Mouse (Mus musculus): ENCODE data around the gene Doc2a. TPM values are rescaled to one million over a fixed set of nuclear protein-coding genes. Genes with fewer than 3 reads are reported as not detected.
A peak's percentile ranks its signal among the peaks of the same experiment; 100 is the strongest.
"Not testable (repeated sequence)": the region's sequence is repeated elsewhere in the genome, so short reads cannot be mapped to it uniquely, and the experiment has no call there.

The Doc2a gene
- total RNA-seq, 2 experiments from 2014 or later: not detected

DNA sequence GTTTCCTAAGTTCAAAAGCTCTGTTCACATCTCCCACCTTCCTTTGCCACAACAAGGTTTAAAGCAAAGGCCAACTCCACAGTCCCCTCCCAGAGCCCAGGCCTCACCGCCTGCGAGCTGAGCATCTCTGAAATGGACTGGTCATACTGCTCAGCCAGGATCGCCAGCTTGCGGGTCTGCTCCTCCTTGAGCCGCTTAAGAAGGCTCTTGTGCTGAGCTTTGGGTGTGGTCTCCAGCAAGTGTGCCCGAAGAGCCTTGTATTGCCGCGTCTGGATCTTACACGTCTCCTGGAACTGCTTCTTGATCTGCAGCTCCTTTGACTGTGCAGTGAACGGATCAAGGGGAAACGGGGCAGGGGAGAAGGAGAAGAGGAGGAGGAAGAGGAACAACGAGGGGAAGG is 20.8 kb downstream of the Doc2a start:
- no peak for DNase-seq (ENCODE audit: low spot score)

DNA sequence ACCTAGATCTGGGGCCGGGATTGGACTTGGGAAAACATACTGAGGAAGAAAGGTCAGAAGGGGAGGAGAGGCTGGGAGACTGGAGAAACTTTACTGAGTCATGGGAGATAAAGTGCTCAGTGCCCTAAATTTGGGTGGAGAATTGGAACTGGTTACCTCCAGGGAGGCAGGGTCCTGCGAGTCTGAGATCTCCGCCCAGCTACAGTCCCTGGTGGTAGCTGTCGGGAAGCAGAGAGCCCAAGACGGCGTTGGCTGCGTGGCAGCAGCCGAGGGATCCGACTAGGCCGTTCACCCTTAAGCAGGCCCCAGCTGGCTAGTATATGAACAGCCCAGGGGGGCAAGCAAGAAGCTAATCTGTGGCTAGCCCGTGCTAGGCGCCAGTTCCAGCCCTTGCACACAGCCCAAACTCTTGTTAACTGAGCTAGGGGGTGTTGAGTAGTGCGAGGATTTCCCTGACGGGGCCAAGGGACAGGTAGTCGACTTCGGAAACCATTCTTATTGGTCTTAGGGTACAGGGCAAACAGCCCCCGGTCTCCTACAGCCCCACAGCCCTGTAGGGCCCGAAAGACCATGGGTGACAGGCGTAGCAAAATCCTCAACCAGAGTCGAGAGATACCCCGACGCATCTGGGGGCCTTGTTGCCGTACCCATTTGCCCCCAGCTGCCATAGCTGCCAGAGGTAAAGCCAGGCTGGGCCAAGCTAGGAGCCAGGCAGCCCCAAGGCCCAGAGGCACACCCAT is 22.7 kb downstream of the Doc2a start:
- no peak for DNase-seq (ENCODE audit: low spot score)

DNA sequence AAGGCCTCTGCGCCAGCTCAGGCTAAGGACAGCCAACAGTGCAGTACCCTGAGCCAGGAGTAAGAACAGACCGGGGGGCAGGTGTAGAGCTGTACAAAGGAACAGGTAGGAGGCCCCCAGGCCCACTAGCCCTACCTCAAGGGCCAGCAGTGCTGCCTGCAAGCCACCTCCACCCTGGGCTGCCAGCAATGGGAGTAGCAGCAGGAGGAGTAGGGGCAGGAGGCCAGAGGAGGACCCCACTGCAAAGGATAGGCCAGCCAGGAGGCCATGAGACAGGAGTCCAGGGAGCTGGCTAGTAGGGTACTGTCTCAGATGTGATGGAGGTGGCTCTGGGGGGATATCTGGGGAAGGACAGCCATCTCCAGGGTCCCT is 23.3 kb downstream of the Doc2a start:
- no peak for DNase-seq (ENCODE audit: low spot score)

DNA sequence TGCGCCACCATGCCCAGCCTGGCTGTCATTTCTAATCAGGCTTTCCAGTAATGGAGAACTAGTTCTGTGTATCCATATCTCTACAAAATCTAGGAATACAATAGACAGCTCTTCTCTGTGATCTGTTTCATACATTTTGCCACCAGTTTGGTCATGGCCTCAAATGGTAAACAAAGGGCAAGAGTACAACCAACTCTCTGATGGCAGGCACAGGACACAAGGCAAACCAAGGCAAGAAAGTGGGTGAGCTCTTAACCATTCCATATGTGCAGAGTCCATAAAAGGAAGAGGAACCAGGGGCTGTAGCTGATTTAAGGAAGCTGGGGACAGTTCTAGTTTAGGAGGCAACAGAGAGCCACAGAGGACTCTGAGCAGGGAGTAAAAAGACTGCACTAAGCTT is 30.0 kb downstream of the Doc2a start:
- DNase-seq (ENCODE audit: low spot score): no peak

DNA sequence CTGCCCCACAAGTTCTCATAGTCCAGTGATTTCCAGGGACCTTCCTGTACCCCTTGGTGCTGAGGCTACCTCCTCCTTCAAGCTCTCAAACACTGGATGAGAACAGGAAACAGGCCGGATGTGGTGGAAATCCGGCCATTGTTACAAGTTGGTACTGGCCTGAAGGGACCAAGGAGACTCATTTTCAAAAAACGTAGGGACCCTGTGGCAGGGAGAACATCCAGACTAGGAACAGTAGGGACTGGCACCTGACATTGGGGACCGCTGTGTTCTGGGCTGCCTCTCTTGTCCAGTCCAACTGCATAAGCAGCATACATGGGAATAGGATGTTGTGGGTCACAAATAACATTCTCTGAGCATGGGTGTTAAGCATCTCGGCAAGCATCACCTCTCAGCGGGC is 33.8 kb downstream of the Doc2a start:
- DNase-seq (ENCODE audit: low spot score): no peak

DNA sequence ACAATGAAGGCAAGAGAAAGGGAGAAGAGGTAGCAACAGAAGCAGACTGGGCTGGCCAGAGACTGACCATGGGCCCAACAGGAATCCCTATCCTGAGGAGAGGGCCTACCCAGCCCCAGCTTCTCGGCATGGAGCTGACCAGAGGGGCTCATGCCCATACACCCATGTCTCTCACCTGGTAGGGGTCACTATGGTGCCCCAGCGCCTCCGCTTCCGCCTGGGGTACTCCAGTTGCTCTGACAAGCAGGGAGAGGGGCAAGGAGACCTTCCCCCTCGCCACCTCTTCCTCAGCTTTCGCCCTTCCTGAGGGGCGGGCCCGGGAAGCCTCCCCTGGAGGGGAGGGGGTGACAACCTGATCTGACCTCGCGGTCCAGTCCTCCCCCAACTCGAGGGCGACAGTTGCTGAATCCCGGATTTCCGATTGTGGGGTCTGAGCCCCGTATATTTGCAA is 36.5 kb downstream of the Doc2a start:
- DNase-seq (ENCODE audit: low spot score): no peak

DNA sequence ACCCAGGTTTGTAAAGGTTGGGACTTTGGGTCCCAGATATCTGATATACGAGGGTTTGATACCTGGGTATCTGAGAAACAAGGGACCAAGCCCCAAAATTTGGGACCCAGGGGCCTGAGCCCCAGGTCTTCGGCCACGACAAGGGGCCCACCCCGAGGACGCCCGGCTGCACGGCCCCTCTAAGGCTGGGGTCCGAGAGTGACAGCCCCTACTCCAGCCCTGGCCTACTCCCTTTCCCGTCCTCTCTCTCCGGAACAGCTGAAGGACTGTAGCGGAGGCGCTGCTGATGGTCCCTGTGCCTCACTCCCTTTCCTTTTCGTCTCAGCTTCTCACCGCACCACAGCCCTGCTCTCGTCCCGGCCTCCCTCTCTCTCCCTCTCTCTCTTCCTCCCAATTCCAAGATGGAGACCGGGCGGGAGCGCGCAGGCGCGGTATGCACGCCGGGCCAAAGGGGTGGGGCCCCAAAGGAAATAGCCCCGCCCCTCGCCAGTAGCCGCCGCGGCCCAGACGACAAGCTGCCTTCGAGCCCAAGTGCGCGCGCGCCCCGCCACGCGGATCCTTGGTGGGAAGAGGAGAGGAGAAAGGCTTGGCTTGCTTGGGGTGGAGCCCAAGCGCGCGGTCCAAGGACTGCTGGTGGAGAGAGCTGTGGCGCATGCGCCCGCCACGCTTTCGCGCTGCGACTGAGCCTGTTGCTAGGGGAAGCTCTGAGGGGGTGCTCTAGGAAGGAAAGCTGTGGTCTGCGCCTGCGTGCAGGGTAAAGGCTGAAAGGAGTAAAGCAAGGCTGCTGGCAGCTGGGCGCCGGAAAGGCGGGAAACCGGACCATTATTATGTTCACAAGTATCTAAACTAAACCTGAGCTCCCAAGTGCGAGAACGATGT is 37.3 kb downstream of the Doc2a start, which contains the start of gene Taok2:
Gene Taok2, minus strand, starts transcription at position 418 of the 879 bp plus-strand sequence.
- peak; percentile 96 for DNase-seq (ENCODE audit: low spot score)

DNA sequence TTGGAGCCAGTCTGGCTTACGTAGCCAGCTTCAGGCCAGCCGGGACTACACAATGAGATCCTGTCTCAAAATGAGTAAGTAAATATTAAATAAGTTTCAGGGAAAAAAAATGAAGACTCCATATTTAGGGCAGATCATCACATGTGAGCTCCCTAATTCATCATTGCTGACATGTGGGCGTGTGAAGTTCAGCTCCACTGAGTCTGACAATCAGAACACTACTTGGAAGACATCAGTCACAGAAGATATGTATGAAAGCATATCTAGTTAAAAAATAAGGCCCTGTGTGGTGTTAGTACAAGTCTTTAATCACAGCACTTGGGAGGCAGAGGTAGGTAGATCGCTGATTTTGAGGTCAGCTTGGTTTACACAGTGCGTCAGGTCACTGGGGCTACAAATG is 40.1 kb downstream of the Doc2a start:
- DNase-seq (ENCODE audit: low spot score): no peak

DNA sequence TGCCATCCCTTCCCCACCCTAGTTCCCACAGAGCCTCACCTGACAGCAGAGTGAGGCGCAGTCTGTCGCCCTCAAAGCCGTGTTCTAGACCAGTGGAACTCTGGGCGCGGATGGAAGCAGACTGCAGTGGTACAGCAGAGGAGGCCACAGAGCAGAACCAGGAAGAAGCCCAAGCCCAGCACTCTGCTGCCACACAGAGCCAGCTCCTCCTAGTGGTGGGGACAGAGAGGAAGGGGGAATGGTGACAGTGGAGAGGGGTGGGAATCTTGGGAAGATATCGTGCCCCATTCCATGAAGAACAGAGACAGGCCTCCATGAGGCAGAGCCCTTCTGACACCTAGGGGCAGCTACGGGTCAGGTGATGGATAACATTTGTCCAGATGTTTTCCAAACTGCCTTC is 41.6 kb downstream of the Doc2a start:
- no peak for DNase-seq (ENCODE audit: low spot score)

DNA sequence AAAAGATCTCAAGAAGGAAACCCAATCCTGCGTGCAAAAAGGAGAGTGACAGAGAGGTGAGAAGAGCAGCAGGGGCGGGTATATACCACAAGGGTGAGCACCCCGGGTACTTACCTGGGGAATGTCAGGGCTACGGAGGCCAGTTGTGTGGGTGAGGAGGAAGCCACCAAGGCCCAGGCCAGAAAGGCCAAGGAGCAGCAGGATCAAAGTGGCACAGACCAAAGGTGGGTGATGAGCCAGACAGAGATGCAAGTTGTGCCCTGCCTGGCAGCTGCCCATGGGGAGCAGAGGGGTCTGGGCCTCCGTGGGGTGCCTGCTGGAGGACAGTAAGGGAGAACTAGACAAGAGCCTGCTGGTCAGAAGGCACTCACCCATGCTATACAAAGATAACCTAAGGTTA is 49.7 kb downstream of the Doc2a start:
- no peak for DNase-seq (ENCODE audit: low spot score)

DNA sequence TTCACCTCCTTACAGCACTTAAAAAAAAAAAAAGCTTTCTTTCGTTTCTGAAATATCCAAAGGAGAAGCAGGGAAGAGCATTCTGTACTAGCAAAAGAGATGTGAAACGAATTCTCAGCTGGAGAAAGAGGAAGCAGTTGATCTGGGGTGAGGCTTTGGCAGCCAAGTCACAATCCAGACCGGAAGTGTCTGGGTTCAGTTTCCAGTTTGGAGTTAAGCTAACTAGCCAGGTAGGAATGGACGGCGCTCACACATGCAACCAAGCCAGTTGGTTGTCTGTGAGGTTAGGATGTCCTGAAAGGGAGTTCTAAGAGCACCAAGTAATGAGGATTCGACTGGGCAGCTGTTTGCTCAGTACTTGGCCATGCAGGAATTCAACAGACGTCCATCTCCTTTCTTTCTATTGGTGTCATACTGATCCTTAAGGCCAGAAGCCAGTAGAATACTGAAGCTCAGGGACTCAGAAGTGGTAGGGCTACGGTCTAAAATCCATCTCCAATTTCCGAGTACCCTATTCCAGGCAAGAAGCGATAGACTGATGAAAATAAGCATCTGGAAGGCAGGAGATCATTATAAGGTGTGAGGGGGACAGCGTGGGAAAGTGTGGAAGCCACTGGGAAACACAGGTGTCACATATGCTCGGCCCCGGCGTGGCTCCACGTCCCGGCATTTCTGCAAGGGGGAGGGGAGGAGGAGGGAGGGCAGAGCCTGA is 50.3 kb downstream of the Doc2a start:
- peak; percentile 40 for DNase-seq (ENCODE audit: low spot score)

DNA sequence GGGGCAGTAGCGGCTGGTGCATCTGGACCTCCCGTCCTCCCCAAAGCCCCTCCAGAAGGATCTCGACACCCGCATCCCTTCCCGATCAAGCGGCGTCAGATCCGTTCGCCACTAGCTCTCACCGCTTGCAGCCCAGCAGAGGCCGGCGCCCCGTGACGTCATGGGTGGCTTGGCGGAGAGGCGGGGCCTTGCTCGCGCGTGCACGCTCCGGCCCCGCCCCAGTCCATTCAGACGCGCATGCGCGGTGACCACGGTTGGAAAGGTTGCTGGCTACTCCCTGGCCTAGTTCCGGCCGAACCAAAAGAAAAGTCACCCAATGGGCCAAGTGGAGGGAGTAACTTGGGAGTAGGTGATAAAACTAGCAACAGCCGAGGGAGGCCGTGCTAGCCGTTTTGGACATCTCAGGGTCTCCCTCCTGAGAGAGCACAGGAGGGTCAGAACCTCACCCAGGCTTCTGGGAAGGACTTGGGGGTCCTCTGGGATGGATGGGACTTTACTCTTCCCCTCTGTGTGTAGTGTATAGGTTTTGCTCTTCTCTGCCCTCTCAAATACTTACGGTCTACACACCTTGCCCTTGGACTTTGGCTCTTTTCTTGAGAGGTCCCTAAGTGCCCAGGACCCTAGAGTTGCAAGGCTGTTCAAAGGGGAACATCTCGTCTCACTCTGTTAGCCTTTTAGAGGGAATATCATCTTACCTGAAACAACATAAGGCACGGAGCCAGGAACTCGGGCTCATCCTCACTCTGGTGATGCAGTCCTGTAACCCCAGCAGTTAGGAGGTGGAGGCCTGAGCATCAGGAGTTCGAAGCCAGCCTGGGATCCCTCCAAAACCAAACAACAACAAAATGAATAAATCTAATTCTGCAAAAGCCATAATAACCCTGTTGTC is 51.1 kb downstream of the Doc2a start:
- DNase-seq (ENCODE audit: low spot score): peak; percentile 97

DNA sequence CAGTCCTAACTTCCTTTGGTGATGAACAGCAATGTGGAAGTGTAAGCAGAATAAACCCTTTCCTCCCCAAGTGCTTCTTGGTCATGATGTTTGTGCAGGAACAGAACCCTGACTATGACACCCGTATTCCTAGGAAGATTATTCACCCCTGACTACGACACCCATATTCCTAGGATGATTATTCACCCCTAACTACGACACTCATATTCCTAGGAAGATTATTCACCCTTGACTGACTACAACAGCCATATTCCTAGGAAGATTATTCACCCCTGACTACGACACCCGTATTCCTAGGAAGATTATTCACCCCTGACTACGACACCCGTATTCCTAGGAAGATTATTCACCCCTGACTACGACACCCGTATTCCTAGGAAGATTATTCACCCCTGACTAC is 52.6 kb downstream of the Doc2a start:
- not testable (repeated sequence) for DNase-seq (ENCODE audit: low spot score)

Other genes starting within 250 kb of the Doc2a start
- gene Nupr1, start 216.6 kb upstream of the Doc2a start, total RNA-seq (2021): 1 to 10 TPM; 7.5 to 8.8 TPM
- 10 to 100 TPM; 29.1 to 33.1 TPM for gene Sgf29, start 198.1 kb upstream of the Doc2a start, total RNA-seq (2021)
- gene Sult1a1, start 171.0 kb upstream of the Doc2a start, total RNA-seq (2021): 10 to 100 TPM; 11.1 to 15.9 TPM
- gene Bola2, start 152.0 kb upstream of the Doc2a start, total RNA-seq (2021): 10 to 100 TPM; 37.1 to 42.2 TPM
- 1 to 10 TPM; 1.9 to 2.8 TPM for gene Slx1b, start 151.6 kb upstream of the Doc2a start, total RNA-seq (2021)
- 1 to 10 TPM; 2.0 to 2.4 TPM for gene Coro1a, start 139.6 kb upstream of the Doc2a start, total RNA-seq (2021)
- 10 to 100 TPM; 16.2 to 20.7 TPM for gene Mapk3, start 87.8 kb upstream of the Doc2a start, total RNA-seq (2021)
- gene Gdpd3, start 81.1 kb upstream of the Doc2a start, total RNA-seq (2021): under 1 TPM in 1 of 2 experiments, not detected in 1; 0.46 TPM
- gene Ypel3, start 70.5 kb upstream of the Doc2a start, total RNA-seq (2021): 100 to 1,000 TPM in 1 of 2 experiments, 10 to 100 TPM in 1; 84.9 to 101 TPM
- gene Tbx6, start 65.9 kb upstream of the Doc2a start, total RNA-seq (2021): under 1 TPM; 0.52 to 0.59 TPM
- gene Ppp4c, start 54.9 kb upstream of the Doc2a start, total RNA-seq (2021): 10 to 100 TPM; 20.5 TPM
- gene Fam57b, start 49.7 kb upstream of the Doc2a start, total RNA-seq (2021): 10 to 100 TPM; 65.3 to 75.7 TPM
- not detected for gene 4930451I11Rik, start 15.8 kb upstream of the Doc2a start, total RNA-seq (2021)
- 1 to 10 TPM; 5.0 to 5.4 TPM for gene Hirip3, start 14.6 kb downstream of the Doc2a start, total RNA-seq (2021)
- gene Ino80e, start 15.0 kb downstream of the Doc2a start, total RNA-seq (2021): 10 to 100 TPM in 1 of 2 experiments, 1 to 10 TPM in 1; 8.4 to 12.3 TPM
- gene Taok2, start 37.3 kb downstream of the Doc2a start, total RNA-seq (2021): 10 to 100 TPM; 19.7 to 21.9 TPM
- gene Tmem219, start 75.5 kb downstream of the Doc2a start, total RNA-seq (2021): 10 to 100 TPM in 1 of 2 experiments, 1 to 10 TPM in 1; 9.9 to 12.1 TPM
- gene Kctd13, start 81.5 kb downstream of the Doc2a start, total RNA-seq (2021): 1 to 10 TPM; 2.6 to 2.7 TPM
- gene Asphd1, start 102.2 kb downstream of the Doc2a start, total RNA-seq (2021): not detected
- gene Sez6l2, start 103.1 kb downstream of the Doc2a start, total RNA-seq (2021): 1 to 10 TPM in 1 of 2 experiments, under 1 TPM in 1; 0.87 to 1.2 TPM
- gene Cdipt, start 128.5 kb downstream of the Doc2a start, total RNA-seq (2021): 10 to 100 TPM; 30.7 to 31.5 TPM
- gene Cdiptos, start 128.7 kb downstream of the Doc2a start, total RNA-seq (2021): under 1 TPM in 1 of 2 experiments, not detected in 1; 0.24 TPM
- 10 to 100 TPM; 27.5 to 40.9 TPM for gene Mvp, start 167.2 kb downstream of the Doc2a start, total RNA-seq (2021)
- 1 to 10 TPM in 1 of 2 experiments, not detected in 1; 1.7 TPM for gene Pagr1b, start 169.1 kb downstream of the Doc2a start, total RNA-seq (2021)
- 10 to 100 TPM in 1 of 2 experiments, 1 to 10 TPM in 1; 7.9 to 10.3 TPM for gene Pagr1a, start 169.9 kb downstream of the Doc2a start, total RNA-seq (2021)
- 10 to 100 TPM; 12.9 to 16.9 TPM for gene Gm42742, start 173.7 kb downstream of the Doc2a start, total RNA-seq (2021)
- gene Prrt2, start 173.8 kb downstream of the Doc2a start, total RNA-seq (2021): under 1 TPM in 1 of 2 experiments, not detected in 1; 0.84 TPM
- gene Maz, start 179.6 kb downstream of the Doc2a start, total RNA-seq (2021): 10 to 100 TPM; 64.3 to 66.3 TPM
- gene Kif22, start 195.1 kb downstream of the Doc2a start, total RNA-seq (2021): 1 to 10 TPM; 1.2 to 1.7 TPM
- gene Zg16, start 239.9 kb downstream of the Doc2a start, total RNA-seq (2021): not detected
- gene AI467606, start 243.9 kb downstream of the Doc2a start, total RNA-seq (2021): under 1 TPM; 0.50 to 0.93 TPM

Measured in gastrocnemius, adult 18-20 months (tissue).